Mouse (Mus musculus): ENCODE results near the gene Igsf8. TPM values are rescaled to one million over a fixed set of nuclear protein-coding genes. Genes with fewer than 3 reads are reported as not detected.
A peak's percentile ranks its signal among the peaks of the same experiment; 100 is the strongest.

Igsf8 gene
- polyA plus RNA-seq (2012; rRNA removed), result 117 and 119 TPM in 2 replicates

DNA sequence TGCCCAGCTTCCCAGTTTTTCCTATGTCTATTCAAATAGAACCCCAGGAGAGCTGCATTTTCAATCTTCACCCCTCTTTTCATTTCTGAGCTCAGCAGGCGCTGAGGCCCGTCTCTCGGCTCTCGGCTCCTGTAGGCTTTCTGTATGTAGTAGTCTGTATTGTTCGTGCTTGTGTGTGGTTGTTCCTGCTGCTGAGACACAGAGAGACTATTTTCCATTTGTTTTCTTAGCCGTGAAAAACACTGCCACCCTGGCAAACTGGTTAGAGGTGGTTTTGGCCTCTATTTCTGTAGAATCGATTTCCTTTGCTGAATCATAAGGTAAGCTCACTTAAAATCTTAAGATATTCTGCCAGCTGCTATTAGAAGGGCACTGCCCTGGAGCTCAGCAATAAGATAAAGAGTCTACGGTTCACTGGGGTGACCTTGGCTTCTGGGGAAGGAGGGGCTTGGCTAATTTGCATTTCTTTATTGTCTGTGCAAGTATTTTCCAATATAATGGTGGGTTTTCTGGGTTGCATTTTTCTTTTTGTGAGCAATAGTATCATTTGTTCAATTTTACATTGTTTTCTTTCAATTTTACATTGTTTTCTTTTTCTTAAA is at the start of gene Igsf8:
Gene Igsf8 (plus strand): TSS at position 165 of the 602 bp plus-strand sequence.
- no peaks in the 10 kb centered on the region for H3K36me3 ChIP-seq (ENCODE audit: control insufficient read depth, insufficient read depth, low read length)
- H3K27ac ChIP-seq (ENCODE audit: insufficient read depth, low read length), result no peak within 1 kb of the TSS
- no peak within 1 kb of the TSS for H3K4me3 ChIP-seq (ENCODE audit: extremely low read depth, insufficient read depth, insufficient read length)
- 84% methylated on average over 8 of the region's 8 CpGs for WGBS
- no peak for TF ChIP-seq CTCF (IDR thresholded peaks at IDR 0.05; ENCODE audit: extremely low read depth, insufficient read depth, insufficient read length, insufficient replicate concordance)
- TF ChIP-seq POLR2A (IDR thresholded peaks at IDR 0.05; ENCODE audit: low read depth, low read length), result no peak
- no peaks in the 10 kb centered on the region for H3K4me1 ChIP-seq (ENCODE audit: control insufficient read depth, insufficient read depth, insufficient read length)
- no peak for DNase-seq (ENCODE audit: low read depth in 1 of 2, low spot score in 2 of 2)
- H3K27me3 ChIP-seq (ENCODE audit: control insufficient read depth, insufficient read depth, low read length), result no peaks in the 10 kb centered on the region

DNA sequence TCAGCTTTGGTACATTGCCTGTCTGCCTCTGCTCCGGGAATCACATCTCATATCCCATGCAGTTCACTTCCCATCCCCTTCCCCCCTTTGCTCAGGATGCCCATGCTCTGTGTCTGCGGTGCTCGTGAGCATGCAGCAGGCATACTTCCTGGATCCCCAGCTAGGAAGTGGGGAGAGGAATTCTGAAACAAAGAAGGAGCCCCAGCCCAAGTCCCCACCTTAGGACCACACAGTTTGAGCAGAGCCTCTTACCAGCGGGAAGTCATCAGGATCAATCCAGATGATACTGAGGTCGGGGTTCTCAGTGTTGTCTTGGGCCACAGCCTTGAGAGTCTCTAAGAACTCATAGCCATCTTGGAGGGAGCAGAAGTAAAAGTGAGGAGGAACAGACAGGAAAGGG is 48.7 kb upstream of the Igsf8 start:
- Histone ChIP-seq H3K4me3 (ENCODE audit: extremely low read depth, insufficient read depth, insufficient read length) (no peak overlapping the region), H3K4me1 (ENCODE audit: control insufficient read depth, insufficient read depth, insufficient read length) (peaks cover 3% of the 10 kb centered on the region; the same call in 1 of the 2 replicates), H3K27ac (ENCODE audit: insufficient read depth, low read length) (no peak overlapping the region), H3K36me3 (ENCODE audit: control insufficient read depth, insufficient read depth, low read length) (no peaks in the 10 kb centered on the region), H3K27me3 (ENCODE audit: control insufficient read depth, insufficient read depth, low read length) (no peaks in the 10 kb centered on the region)
- 78% methylated on average over 5 of the region's 5 CpGs for WGBS
- DNase-seq (ENCODE audit: low read depth in 1 of 2, low spot score in 2 of 2), result no peak
- TF ChIP-seq CTCF (IDR thresholded peaks at IDR 0.05; ENCODE audit: extremely low read depth, insufficient read depth, insufficient read length, insufficient replicate concordance), result no peak
- TF ChIP-seq POLR2A (IDR thresholded peaks at IDR 0.05; ENCODE audit: low read depth, low read length), result no peak

DNA sequence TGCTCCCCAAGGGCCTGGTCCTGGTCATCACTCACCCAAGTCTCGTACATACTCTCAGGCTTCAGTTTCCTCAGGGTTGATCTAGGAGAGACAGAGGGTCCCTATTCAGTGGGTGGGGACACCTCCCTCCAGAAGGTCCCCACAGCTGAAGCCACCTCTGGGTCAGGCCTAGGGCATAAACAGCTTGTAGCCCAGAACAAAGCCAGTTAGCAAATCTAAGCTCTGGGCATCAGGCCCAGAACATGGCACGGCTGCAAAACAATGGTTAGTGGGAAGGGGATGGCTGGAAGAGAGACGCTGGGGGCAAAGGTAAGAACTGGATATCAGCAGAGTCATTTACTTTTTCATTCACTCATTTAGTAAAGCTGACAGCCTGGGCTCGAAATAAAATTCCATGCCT is 47.7 kb upstream of the Igsf8 start:
- DNase-seq (ENCODE audit: low read depth in 1 of 2, low spot score in 2 of 2), result no peak
- no peak overlapping the region for H3K27ac ChIP-seq (ENCODE audit: insufficient read depth, low read length)
- no peaks in the 10 kb centered on the region for H3K27me3 ChIP-seq (ENCODE audit: control insufficient read depth, insufficient read depth, low read length)
- peaks cover 3% of the 10 kb centered on the region; the same call in 1 of the 2 replicates for H3K4me1 ChIP-seq (ENCODE audit: control insufficient read depth, insufficient read depth, insufficient read length)
- H3K36me3 ChIP-seq (ENCODE audit: control insufficient read depth, insufficient read depth, low read length), result no peaks in the 10 kb centered on the region
- WGBS, result 84% methylated on average over 4 of the region's 4 CpGs
- no peak overlapping the region for H3K4me3 ChIP-seq (ENCODE audit: extremely low read depth, insufficient read depth, insufficient read length)
- TF ChIP-seq POLR2A (IDR thresholded peaks at IDR 0.05; ENCODE audit: low read depth, low read length) (no peak), CTCF (IDR thresholded peaks at IDR 0.05; ENCODE audit: extremely low read depth, insufficient read depth, insufficient read length, insufficient replicate concordance) (no peak)

DNA sequence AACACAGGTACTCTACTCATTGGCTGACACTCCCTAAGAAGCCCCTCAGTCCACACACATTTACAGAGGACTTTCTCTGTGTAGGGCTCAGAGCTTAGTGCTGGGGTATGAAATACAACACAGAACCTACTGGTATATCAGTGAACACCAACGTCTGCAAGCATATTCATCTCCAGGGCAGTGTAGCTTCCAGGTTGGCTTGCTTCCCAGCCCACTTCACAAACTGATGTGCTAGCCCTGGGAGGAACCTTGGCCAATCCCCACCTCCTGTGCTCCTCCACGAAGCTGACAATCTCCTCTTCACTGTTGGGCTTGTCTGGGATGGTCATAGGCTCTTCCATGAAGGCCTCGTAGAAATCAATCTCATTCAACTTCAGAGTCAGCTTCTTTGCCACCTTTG is 46.7 kb upstream of the Igsf8 start:
- Histone ChIP-seq H3K4me1 (ENCODE audit: control insufficient read depth, insufficient read depth, insufficient read length) (peaks cover 3% of the 10 kb centered on the region; the same call in 1 of the 2 replicates), H3K27me3 (ENCODE audit: control insufficient read depth, insufficient read depth, low read length) (no peaks in the 10 kb centered on the region), H3K27ac (ENCODE audit: insufficient read depth, low read length) (no peak overlapping the region), H3K4me3 (ENCODE audit: extremely low read depth, insufficient read depth, insufficient read length) (no peak overlapping the region), H3K36me3 (ENCODE audit: control insufficient read depth, insufficient read depth, low read length) (no peaks in the 10 kb centered on the region)
- WGBS, result 34% methylated on average over 3 of the region's 3 CpGs
- no peak for TF ChIP-seq CTCF (IDR thresholded peaks at IDR 0.05; ENCODE audit: extremely low read depth, insufficient read depth, insufficient read length, insufficient replicate concordance)
- TF ChIP-seq POLR2A (IDR thresholded peaks at IDR 0.05; ENCODE audit: low read depth, low read length), result no peak
- no peak for DNase-seq (ENCODE audit: low read depth in 1 of 2, low spot score in 2 of 2)

DNA sequence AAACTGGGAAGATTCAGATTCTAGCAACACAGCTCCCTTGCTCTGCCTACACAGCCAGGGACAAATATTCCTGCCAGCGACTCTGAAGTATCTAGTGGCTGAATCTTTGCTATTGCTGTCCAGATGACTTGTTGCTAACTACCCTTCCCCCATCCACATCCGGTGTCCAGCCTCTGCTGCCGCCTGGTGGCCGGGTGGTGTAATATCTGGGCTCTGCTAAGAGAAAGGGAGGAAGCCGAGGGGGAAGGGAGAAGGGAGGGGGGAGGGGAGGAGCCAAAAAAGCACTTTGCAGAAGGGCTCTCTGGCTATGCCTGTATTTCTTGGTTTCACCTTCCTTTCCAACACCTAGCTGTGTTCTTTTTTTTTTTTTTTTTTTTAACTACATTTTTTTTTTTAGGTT is 44.3 kb upstream of the Igsf8 start:
- no peaks in the 10 kb centered on the region for H3K36me3 ChIP-seq (ENCODE audit: control insufficient read depth, insufficient read depth, low read length)
- peak; percentile 82 to 89 for DNase-seq (ENCODE audit: low read depth in 1 of 2, low spot score in 2 of 2)
- peak; percentile 97 for TF ChIP-seq CTCF (IDR thresholded peaks at IDR 0.05; ENCODE audit: extremely low read depth, insufficient read depth, insufficient read length, insufficient replicate concordance)
- TF ChIP-seq POLR2A (IDR thresholded peaks at IDR 0.05; ENCODE audit: low read depth, low read length), result no peak
- WGBS, result 0% methylated on average over 5 of the region's 5 CpGs
- peak overlapping the region; percentile 25; the same call in 1 of the 2 replicates for H3K4me3 ChIP-seq (ENCODE audit: extremely low read depth, insufficient read depth, insufficient read length)
- H3K27ac ChIP-seq (ENCODE audit: insufficient read depth, low read length), result no peak overlapping the region
- peaks cover 3% of the 10 kb centered on the region; the same call in 1 of the 2 replicates for H3K4me1 ChIP-seq (ENCODE audit: control insufficient read depth, insufficient read depth, insufficient read length)
- no peaks in the 10 kb centered on the region for H3K27me3 ChIP-seq (ENCODE audit: control insufficient read depth, insufficient read depth, low read length)

DNA sequence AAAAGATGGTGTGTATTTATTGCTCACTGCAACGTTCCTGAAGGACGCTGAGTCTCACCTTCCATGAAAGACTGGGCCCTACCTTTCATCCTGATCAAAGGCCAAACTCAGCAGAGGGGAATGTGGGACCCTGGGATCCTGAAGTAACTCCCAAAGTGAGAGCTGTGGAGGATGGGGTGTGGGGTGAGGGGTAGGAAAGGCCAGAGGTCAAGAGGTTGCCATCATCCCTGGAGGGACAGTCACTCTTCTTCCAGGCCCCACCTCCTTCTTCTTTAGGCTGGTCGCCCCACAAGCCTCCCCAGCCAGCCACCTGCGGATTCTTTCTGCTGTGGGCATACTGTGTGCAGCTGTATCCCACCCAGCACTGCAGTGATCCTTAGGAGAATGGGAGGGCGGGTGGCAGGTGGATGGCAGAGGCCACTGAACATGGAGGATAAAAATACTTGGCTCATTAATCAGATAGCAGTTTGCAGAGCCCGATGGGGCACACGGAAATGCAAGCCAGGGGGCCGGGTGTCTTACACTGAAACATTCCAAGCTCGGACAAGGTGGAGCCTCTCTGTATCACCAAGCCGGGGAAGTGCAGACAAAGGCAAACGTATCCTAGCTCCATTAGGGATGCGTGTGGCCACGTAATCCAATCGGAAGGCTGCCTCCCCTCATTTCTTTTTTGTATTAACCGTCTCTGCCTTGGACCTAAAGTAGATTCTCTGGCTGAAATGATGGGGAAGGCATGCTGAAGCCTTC is 43.1 kb upstream of the Igsf8 start:
- WGBS, result 89% methylated on average over 15 of the region's 15 CpGs
- H3K27me3 ChIP-seq (ENCODE audit: control insufficient read depth, insufficient read depth, low read length), result no peaks in the 10 kb centered on the region

More for the DNA sequence above, 43.1 kb upstream of the Igsf8 start:
- no peak overlapping the region for H3K4me3 ChIP-seq (ENCODE audit: extremely low read depth, insufficient read depth, insufficient read length)
- DNase-seq (ENCODE audit: low read depth in 1 of 2, low spot score in 2 of 2), result no peak
- H3K36me3 ChIP-seq (ENCODE audit: control insufficient read depth, insufficient read depth, low read length), result no peaks in the 10 kb centered on the region
- H3K4me1 ChIP-seq (ENCODE audit: control insufficient read depth, insufficient read depth, insufficient read length), result peaks cover 3% of the 10 kb centered on the region; the same call in 1 of the 2 replicates
- TF ChIP-seq POLR2A (IDR thresholded peaks at IDR 0.05; ENCODE audit: low read depth, low read length), result no peak
- no peak for TF ChIP-seq CTCF (IDR thresholded peaks at IDR 0.05; ENCODE audit: extremely low read depth, insufficient read depth, insufficient read length, insufficient replicate concordance)
- no peak overlapping the region for H3K27ac ChIP-seq (ENCODE audit: insufficient read depth, low read length)
